Mouse (Mus musculus): ENCODE measurements around the gene Slc9a9.

DNA sequence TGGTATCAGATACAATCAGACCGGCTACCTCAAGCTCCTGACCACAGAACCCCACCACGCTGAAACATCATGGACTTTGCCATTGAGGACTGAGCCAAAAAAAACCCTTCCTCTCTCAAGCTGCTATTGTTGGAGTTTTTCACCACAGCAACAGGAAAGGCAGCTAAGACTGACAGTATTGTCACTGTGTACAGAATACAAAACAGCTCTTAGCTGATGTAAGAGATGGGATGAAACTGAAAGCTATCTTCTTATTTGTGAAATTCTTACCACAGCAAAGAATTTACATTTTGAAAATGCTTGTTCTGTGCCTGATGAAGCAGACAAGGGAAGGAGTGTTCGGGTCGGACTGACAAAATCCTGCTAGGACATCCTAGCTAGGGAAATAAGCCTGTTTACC, 584.5 kb downstream of the Slc9a9 start:
- TF ChIP-seq CTCF (IDR thresholded peaks at IDR 0.05; ENCODE audit: extremely low read depth, insufficient read depth, low read length): no peak
- TF ChIP-seq POLR2A (IDR thresholded peaks at IDR 0.05; ENCODE audit: extremely low read depth, insufficient read depth, low read length): no peak
